Mouse (Mus musculus): ENCODE measurements around the gene Taok1.

- no peak for TF ChIP-seq CTCF (conservative IDR thresholded peaks at IDR 0.05; ENCODE audit: insufficient read depth, insufficient read length, low read depth, low read length)
- TF ChIP-seq POLR2A (IDR thresholded peaks at IDR 0.05; ENCODE audit: low read depth, low read length): no peak
Observed at GRCm38 (mm10) chr11:77502481-77502880, 105.1 kb downstream of the Taok1 start.
